Mouse (Mus musculus): Measurements from ENCODE around the gene Gpc5.

Gpc5 gene

GRCm38 (mm10) chr14:115831854-115832625, 740.0 kb downstream of the Gpc5 start:
- in situ Hi-C loops (cut with MseI, MboI), result no loop called here

DNA sequence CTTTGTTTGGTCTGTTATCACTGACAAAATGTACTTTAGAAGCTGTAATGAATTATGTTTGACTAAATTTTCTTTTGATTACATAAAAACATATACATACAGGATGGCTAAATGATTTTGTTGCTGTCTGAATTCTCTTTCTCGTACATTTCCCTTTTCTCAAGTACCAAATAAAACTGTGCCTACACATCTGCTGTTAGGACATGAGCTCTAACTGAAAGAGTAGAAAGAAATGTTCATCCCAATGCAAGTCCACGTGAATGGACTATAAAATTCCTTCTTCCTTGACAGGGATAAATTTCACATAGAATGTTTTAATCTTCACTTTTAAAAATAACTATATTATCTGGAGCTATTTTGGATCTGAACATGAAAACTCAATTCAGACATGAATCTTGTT, 751.8 kb downstream of the Gpc5 start:
- in situ Hi-C loops (cut with MseI, MboI), result no loop called here

DNA sequence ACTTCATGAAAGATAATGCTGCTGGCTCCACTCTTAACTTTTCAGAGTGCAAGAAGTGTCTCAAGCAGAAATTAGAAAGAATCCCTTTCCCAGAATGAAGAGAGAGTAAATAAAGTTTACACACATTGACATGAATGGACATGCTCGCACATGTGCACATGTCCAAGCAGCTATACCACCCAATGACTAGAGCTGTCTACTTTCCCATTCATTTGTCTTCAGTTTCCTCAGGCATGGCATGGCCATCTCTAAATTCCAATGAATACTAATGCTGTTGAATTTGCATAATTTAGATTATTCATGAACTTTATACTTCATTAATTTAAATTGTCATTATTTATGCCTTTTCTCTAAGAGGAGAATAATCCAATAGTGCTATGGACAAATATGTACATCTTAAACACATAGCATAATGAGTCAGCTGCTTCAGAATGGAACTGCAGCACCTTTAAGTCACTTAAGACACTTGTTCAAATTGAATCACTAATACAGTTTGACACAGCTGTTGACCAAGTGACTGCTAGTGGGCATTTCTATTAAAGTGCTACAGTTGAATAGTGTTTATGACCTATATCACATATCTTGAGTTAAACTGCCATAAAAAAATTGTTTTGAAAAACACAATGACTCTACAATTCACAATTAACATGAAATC, 752.9 kb downstream of the Gpc5 start:
- in situ Hi-C loops (cut with MseI, MboI), result no loop called here

DNA sequence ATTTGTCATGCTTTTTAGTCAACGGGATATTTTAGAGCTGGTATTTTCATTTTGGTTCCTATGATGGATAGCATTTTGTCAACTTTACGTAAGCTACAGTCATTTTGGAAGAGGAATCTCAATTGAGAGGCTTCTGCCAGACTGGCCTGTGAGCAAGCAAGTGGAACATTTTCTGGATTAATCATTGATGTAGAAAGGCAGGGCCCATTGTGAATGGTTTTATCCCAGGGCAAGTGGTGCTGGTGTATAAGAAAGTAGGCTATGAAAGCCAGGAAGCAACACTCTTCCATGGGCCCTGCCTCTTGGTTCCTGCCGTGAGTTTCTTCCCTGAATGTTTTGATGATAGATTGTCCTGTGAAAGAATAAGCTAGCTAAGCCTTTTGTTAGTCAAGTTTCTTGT, 777.1 kb downstream of the Gpc5 start:
- in situ Hi-C loops (cut with MseI, MboI), result no loop called here

- in situ Hi-C loops (cut with MseI, MboI), result no loop called here
Measured at GRCm38 (mm10) chr14:115976062-115976461, 884.0 kb downstream of the Gpc5 start.

DNA sequence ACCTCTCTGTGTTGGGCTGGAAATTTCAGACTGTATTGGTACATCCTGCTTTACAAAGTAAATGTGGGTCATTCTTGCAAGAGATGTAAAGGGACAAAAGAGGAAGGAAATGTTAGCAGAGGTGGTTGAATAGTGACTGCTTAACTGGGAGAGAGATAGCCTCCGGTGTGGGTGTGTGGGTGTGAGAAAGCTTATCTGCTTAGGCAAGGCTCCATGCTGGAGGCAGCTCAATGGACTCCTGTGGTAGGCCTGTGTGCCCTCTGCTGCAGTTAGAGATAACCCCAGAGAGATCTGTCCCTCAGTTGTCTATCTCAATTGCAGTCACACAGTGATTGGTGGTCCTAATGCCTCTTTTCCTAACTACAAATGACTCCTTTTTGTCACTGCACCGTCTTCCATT, 887.2 kb downstream of the Gpc5 start:
- in situ Hi-C loops (cut with MseI, MboI), result no loop called here

- in situ Hi-C loops (cut with MseI, MboI), result no loop called here
Measured at GRCm38 (mm10) chr14:115990764-115991163, 898.7 kb downstream of the Gpc5 start.

DNA sequence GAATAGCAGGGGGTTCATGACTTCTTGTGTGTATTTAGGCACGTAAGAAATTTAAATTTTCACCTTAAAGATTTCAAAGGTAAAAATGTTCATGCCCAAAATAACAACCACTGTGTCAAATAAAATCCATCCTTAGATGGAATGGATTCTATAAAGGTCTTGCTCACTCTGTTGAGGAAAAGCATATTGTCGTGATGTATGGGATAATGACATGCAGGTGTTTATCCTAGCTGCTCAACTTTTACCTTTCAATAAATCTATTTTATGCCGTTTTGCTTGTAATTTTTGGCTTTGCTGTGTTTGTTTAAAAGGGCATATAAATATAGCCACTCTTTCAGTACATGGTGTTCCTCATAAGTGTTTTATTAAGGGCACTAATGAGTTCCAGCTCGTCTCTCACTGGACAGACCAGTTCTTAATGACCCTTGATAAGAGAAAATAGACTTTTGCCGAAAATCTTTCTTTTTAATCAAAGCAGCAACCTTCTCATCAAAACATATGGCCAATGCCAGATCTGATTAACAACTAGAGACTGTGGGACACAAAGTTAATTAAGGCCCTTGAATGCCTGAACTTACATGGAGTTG, 901.6 kb downstream of the Gpc5 start:
- in situ Hi-C loops (cut with MseI, MboI), result no loop called here

GRCm38 (mm10) chr14:115998931-115999330, 906.9 kb downstream of the Gpc5 start:
- in situ Hi-C loops (cut with MseI, MboI), result no loop called here

- in situ Hi-C loops (cut with MseI, MboI), result no loop called here
Measured at GRCm38 (mm10) chr14:116087010-116087409, 995.0 kb downstream of the Gpc5 start.

GRCm38 (mm10) chr14:116127943-116128342, 1035.9 kb downstream of the Gpc5 start:
- in situ Hi-C loops (cut with MseI, MboI), result no loop called here

GRCm38 (mm10) chr14:116137330-116137729, 1045.3 kb downstream of the Gpc5 start:
- in situ Hi-C loops (cut with MseI, MboI), result no loop called here

- in situ Hi-C loops (cut with MseI, MboI), result no loop called here
Measured at GRCm38 (mm10) chr14:116137772-116138171, 1045.8 kb downstream of the Gpc5 start.

GRCm38 (mm10) chr14:116162586-116162985, 1070.6 kb downstream of the Gpc5 start:
- in situ Hi-C loops (cut with MseI, MboI), result no loop called here

DNA sequence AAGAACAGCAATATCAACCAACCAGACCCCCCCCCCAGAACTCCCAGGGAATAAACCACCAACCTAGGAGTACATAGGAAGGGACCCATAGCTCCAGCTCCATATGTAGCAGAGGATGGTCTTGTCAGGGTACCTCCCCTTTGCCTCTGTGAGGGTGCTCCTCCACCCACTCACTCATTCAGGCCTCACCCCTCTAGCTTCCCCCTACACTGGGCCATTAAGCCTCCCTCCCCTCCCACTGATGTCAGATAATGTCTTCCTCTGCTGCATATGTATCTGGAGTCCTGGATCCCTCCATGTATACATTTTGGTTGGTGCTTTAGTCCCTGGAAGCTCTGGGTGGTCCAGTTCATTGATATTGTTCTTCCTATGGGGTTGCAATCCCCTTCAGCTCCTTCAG, 1075.4 kb downstream of the Gpc5 start:
- in situ Hi-C loops (cut with MseI, MboI), result no loop called here

DNA sequence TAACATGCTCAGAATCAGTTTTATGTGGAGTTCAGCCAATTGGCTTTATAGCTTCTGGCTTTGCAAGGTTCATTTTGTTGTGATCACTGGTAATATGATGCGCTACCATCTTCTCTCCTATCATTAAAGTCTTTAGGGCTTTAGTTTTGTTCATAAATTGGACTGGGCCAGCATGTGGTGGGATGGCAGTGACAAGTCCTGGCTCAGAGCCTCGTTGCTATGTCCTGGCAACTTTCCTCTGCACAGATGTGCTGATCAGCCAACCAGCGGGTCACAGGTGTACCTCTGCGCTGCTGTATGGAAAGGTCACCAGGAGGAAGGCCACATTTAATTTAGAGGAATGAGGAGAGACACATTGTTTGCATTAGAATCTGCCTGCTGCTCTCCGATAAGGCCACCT, 1077.1 kb downstream of the Gpc5 start:
- in situ Hi-C loops (cut with MseI, MboI), result no loop called here

DNA sequence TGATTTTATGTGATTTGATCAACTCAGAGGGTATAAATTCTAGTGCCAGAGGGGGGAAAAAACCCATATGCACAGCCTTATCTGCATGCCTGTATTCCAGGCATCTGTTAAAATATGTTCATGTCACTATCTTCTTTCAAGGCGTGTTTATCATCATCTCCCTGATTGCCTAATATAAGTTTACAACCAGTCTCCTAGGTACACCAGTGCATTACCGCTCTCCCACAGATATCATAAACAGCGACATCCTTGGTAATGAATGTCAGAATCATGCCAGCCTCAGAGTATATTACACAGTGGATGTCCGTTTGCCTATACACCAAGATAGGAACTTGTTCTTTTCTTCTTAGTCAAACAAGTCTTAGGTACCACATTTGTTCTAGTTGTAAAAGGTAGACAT, 1095.0 kb downstream of the Gpc5 start:
- in situ Hi-C loops (cut with MseI, MboI), result no loop called here

GRCm38 (mm10) chr14:116206977-116207376, 1115.0 kb downstream of the Gpc5 start:
- in situ Hi-C loops (cut with MseI, MboI), result no loop called here

- in situ Hi-C loops (cut with MseI, MboI), result no loop called here
Measured at GRCm38 (mm10) chr14:116208581-116208980, 1116.6 kb downstream of the Gpc5 start.

- in situ Hi-C loops (cut with MseI, MboI), result no loop called here
Measured at GRCm38 (mm10) chr14:116209045-116209444, 1117.0 kb downstream of the Gpc5 start.

GRCm38 (mm10) chr14:116210304-116210703, 1118.3 kb downstream of the Gpc5 start:
- in situ Hi-C loops (cut with MseI, MboI), result no loop called here

- in situ Hi-C loops (cut with MseI, MboI), result no loop called here
Measured at GRCm38 (mm10) chr14:116212029-116212428, 1120.0 kb downstream of the Gpc5 start.

DNA sequence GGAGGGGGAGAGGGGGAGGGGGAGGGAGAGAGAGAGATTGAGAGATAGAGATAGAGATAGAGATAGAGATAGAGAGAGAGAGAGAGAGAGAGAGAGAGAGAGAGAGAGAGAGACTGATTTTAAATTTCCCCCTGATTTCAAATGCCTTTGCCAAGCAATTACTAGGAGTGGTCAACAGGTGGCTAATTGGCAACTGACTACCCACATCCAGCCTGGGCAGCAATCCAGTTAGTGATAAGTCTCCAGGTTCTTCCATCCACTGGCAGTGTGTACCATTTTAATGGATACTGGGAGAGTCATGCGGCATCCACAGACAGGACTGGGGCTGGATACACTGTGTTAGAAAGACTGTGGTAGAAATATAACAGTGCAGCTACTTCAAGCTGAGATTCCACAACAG, 1166.1 kb downstream of the Gpc5 start:
- in situ Hi-C loops (cut with MseI, MboI), result no loop called here

Measured in mouse trophoblast stem cell (cell line).